Mouse (Mus musculus): ENCODE measurements around the gene Urm1.
A peak's percentile ranks its signal among the peaks of the same experiment; 100 is the strongest.
"Not testable (repeated sequence)": the region's sequence is repeated elsewhere in the genome, so short reads cannot be mapped to it uniquely, and the experiment has no call there.

Gene Urm1

GRCm38 (mm10) chr2:29865125-29865524 is 45.2 kb downstream of the Urm1 start:
- no peak for DNase-seq (ENCODE audit: low spot score)

GRCm38 (mm10) chr2:29868949-29869645 is 49.2 kb downstream of the Urm1 start, which contains the start of gene Cercam:
Cercam (plus strand) TSS chr2:29869164.
- peak; percentile 92 for DNase-seq (ENCODE audit: low spot score)

- DNase-seq (ENCODE audit: low spot score) = peak; percentile 61
These were observed 50.0 kb downstream of the Urm1 start for GRCm38 (mm10) chr2:29869646-29870451.

- no peak for DNase-seq (ENCODE audit: low spot score)
These were observed 52.9 kb downstream of the Urm1 start for GRCm38 (mm10) chr2:29872581-29873295.

- DNase-seq (ENCODE audit: low spot score) = no peak
These were observed 53.9 kb downstream of the Urm1 start for GRCm38 (mm10) chr2:29873801-29874200.

- peak; percentile 18 for DNase-seq (ENCODE audit: low spot score)
These were observed 58.2 kb downstream of the Urm1 start for GRCm38 (mm10) chr2:29878061-29878460.

- no peak for DNase-seq (ENCODE audit: low spot score)
These were observed 59.3 kb downstream of the Urm1 start for GRCm38 (mm10) chr2:29879191-29879590.

GRCm38 (mm10) chr2:29879964-29880830 is 60.3 kb downstream of the Urm1 start:
- DNase-seq (ENCODE audit: low spot score) = no peak

- DNase-seq (ENCODE audit: low spot score) = not testable (repeated sequence)
These were observed 66.9 kb downstream of the Urm1 start for GRCm38 (mm10) chr2:29886659-29887292.

- peak; percentile 83 for DNase-seq (ENCODE audit: low spot score)
These were observed 69.4 kb downstream of the Urm1 start, which contains the start of gene Odf2 for GRCm38 (mm10) chr2:29889066-29889944. Odf2 (plus strand) TSS chr2:29889221.

- DNase-seq (ENCODE audit: low spot score) = peak; percentile 85
These were observed 70.3 kb downstream of the Urm1 start for GRCm38 (mm10) chr2:29889991-29890833.

- no peak for DNase-seq (ENCODE audit: low spot score)
These were observed 71.9 kb downstream of the Urm1 start for GRCm38 (mm10) chr2:29891773-29892172.

Measured in MN1 (cell line).